Mouse (Mus musculus) heart, embryonic 10.5 days (tissue): ENCODE measurements around the gene Unc93a2. TPM values are rescaled to one million over a fixed set of nuclear protein-coding genes. Genes with fewer than 3 reads are reported as not detected.
"Not testable (repeated sequence)": the region's sequence is repeated elsewhere in the genome, so short reads cannot be mapped to it uniquely, and the experiment has no call there.

ENCODE experiments used
- DNase-seq: peaks from one replicate; pipeline ENCODE4 v3.0.0-alpha.2; 2017; ENCODE audit warnings: low spot score
- H3K27ac ChIP-seq: fragments of 300-500 bp; sonication (generic); 2 replicates; pipeline ENCODE4 v1.5.1; 2016; ENCODE audit warnings: mild to moderate bottlenecking
- H3K27me3 ChIP-seq: fragments of 300-500 bp; sonication (generic); 2 replicates; pipeline ENCODE4 v1.6.1; 2016; ENCODE audit warnings: mild to moderate bottlenecking; ENCODE audit not compliant: poor library complexity, insufficient read depth, severe bottlenecking
- H3K36me3 ChIP-seq: fragments of 300-500 bp; sonication (generic); 2 replicates; pipeline ENCODE4 v1.6.1; 2016; ENCODE audit warnings: mild to moderate bottlenecking, moderate library complexity
- H3K4me1 ChIP-seq: fragments of 300-500 bp; sonication (generic); 2 replicates; pipeline ENCODE4 v1.6.1; 2016; ENCODE audit warnings: mild to moderate bottlenecking
- H3K4me3 ChIP-seq: fragments of 300-500 bp; sonication (generic); 2 replicates; pipeline ENCODE4 v1.5.1; 2016; ENCODE audit warnings: mild to moderate bottlenecking, moderate library complexity
- H3K9me3 ChIP-seq: fragments of 300-500 bp; sonication (generic); 2 replicates; pipeline ENCODE4 v1.6.1; 2016; ENCODE audit warnings: mild to moderate bottlenecking, moderate library complexity
- WGBS: fragments of 180-500 bp; shearing (Covaris S2); methylation state at CpG from one replicate; pipeline ENCODE4 v1.1.7; 2016; 5-methylcytosine and 5-hydroxymethylcytosine counted together
- polyA plus RNA-seq: library from polyadenylated mRNA; unstranded; fragments of >200 nt; fragmentation: Nextera tagmentation; extraction: Ambion mirVana; gene quantifications from 2 replicates; pipeline ENCODE4 v1.2.1, GENCODE M21; 2016

Gene Unc93a2
- polyA plus RNA-seq: not detected in 2 replicates

DNA sequence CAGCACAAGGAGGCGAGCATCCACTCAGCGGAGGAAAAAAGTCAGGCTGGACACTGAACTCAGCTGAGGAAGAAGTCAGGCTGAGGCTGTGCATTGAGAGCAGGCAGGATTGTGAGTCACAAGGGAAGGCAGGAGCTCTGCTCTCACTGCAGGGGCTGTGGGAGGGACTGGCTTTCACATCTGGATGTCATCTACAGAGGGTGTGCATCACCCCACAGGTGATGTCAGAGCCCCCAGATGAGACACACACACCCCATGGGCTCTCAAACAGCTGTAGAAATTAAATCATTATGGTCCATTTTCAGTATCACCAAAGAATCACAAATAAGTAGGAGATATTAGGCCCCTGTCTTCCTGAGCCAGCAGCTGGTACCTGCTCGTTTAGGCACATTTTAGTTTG, at the start of gene Unc93a2:
Unc93a2 (minus strand) TSS at position 101 of the 400 bp plus-strand sequence.
- not testable (repeated sequence) for H3K27ac ChIP-seq, H3K27me3 ChIP-seq, H3K36me3 ChIP-seq, DNase-seq, H3K9me3 ChIP-seq, H3K4me1 ChIP-seq, H3K4me3 ChIP-seq
- WGBS: 78% methylated on average over 3 of the region's 3 CpGs

DNA sequence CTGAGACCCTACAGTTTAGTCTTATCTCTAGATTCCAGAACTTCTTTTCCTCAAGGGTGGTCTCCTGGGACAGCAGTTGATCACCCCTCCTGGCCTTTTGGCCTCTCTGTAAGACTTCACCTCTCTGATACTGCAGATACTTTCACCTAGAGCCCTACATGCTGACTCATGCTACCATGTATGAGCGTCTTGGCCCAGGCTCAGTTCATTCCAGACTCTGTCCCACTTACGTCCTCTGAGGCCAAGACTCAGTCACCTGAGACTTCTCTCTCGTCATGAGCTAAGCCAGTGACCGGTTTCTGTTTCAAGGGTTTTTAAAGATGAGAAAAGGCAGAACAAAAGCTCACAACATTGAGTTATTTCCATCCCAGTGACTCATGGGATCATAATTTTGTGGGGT, 48.9 kb upstream of the Unc93a2 start:
- WGBS: 79% methylated on average over 4 of the region's 4 CpGs

DNA sequence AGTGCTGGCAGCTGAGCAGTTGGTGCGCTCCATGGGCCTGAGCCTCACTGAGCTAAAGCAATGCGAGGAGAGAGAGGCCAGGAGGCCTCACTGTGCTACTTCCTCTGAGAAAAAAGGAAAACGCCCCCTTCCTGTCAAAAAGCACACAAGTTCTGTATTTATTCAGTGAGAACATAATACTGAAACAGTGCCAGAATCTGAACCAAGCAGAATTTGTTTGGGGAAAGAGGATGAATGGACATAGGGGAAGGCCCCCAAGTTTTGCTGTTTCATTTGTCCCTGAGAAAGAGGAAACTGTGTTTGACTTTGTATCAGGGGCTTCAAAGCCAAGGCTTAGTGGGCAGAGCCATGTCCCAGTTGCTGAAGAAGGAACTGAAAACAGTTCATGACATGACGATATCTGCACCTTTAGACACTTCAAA, 45.0 kb upstream of the Unc93a2 start:
- not testable (repeated sequence) for H3K9me3 ChIP-seq, H3K27ac ChIP-seq, H3K4me1 ChIP-seq, DNase-seq, H3K4me3 ChIP-seq, H3K27me3 ChIP-seq, H3K36me3 ChIP-seq
- WGBS: 72% methylated on average over 4 of the region's 4 CpGs

More for the DNA sequence above, 48.9 kb upstream of the Unc93a2 start:
- not testable (repeated sequence) for H3K36me3 ChIP-seq, H3K27ac ChIP-seq, H3K9me3 ChIP-seq, H3K4me3 ChIP-seq, H3K27me3 ChIP-seq, H3K4me1 ChIP-seq
- DNase-seq: peak; percentile 58

DNA sequence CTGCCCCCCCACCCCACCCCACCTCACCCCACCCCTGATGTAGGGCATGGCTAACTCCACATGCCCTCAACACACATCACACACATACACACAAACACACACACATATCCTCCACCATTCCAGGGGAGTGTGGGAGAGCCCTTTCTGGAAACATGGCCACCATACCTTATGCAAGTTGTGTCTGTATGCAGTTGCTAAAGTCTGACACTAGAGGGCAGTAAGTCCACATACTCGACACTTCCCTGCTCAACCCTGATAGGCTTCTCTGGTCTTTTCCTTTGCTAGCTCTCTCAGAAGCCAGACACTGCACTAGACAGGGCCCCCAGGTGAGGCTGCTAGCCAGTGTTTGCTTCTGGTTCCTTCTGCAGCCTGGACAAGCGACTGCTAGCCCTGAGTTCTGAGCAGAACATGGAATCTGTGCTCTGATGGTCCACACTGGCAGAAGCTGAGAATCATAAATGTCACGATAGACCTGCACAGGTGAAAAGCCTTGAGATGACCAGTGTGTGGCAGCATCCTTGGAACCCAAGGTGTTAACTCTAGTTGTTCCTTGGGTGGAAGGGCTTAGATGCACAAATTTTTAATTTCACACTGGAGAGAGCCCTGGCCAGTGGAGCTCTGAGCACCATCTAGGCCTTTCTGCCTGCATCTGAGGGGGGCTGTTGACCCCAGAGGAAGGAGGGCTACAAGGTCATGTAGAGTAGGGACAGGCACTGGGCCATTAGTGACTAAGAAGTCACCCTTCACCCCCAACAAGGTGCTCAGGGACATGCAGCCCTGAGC, 35.1 kb upstream of the Unc93a2 start:
- not testable (repeated sequence) for H3K4me3 ChIP-seq, H3K4me1 ChIP-seq, DNase-seq, H3K27ac ChIP-seq, H3K36me3 ChIP-seq, H3K9me3 ChIP-seq, H3K27me3 ChIP-seq
- 29% methylated on average over 3 of the region's 3 CpGs for WGBS

DNA sequence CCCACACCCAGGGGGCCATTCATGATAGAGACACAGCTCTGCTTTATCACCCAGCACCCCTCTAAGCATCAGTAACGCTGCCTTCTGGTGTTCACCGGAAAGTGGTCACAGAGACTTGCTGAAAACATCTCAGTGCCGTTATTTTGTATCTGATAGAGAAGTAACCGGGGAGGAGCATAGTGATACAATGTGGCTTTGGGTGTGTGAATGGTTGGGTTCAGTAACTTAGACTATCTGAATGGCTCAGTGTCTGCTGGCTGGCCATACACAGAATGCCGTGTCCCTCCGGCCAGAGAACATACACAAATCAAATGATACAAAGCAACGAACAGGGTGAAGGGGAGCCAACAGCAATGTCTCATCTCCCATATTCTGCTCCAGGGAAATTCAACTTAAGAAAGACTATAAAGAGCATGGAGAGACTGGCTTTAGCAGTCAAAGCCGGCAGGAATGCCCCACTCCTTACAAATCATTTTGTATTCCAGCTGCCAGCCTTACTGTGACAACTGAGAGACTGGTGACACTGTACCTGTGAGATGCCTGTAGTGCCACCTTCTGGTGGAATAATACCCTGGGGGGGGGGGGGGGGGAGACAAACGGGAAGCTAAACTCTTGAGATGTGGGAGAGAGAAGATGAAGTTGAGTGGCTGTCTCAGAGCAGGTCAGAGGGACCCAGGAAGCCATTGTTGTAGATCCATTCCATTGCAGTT, 29.5 kb upstream of the Unc93a2 start:
- not testable (repeated sequence) for H3K4me3 ChIP-seq, H3K36me3 ChIP-seq, H3K27me3 ChIP-seq, DNase-seq, H3K27ac ChIP-seq, H3K4me1 ChIP-seq, H3K9me3 ChIP-seq
- WGBS: 78% methylated on average over 7 of the region's 9 CpGs

DNA sequence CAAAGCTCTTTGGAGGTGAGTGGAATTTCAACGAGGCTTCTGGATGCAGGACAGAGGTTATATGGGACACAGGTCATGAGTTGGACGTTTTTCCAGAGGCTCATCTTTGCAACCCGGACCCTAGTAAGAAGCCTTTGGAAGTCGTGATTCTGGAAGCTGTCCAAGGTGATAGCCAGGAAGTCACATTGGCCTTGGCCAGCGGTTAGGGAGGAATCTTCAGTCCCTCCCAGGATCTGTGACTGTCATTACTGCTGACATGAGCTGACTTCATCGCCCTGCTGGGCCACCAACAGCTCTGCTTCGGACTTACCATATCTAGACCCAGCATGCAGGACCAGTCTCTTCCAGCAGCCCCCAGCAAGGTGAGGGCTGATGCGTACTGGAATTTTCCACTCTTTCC, 28.1 kb upstream of the Unc93a2 start:
- peak; percentile 38 for DNase-seq
- not testable (repeated sequence) for H3K4me1 ChIP-seq, H3K4me3 ChIP-seq, H3K36me3 ChIP-seq, H3K27me3 ChIP-seq, H3K9me3 ChIP-seq, H3K27ac ChIP-seq
- WGBS: 72% methylated on average over 8 of the region's 8 CpGs

DNA sequence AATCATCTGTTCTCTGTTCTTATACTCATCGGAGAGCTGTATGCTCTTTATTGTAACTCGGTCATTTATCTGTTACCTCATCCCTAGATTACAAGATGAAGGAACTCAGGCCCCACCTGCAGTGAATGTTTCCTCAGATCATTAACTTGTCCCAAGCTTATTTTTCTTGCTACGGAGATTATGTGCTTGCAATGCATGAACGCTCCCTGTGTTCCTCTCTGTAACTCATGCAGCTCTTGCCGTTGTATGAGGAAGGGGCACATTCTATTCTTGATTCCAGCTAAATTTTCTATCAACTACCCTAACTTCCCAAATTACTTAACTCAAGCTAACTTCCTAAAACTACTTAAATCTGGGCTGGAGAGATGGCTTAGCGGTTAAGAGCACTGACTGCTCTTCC, 14.5 kb upstream of the Unc93a2 start:
- 85% methylated on average over 6 of the region's 6 CpGs for WGBS
- H3K36me3 ChIP-seq, DNase-seq, H3K4me1 ChIP-seq, H3K27ac ChIP-seq, H3K4me3 ChIP-seq, H3K27me3 ChIP-seq, H3K9me3 ChIP-seq: not testable (repeated sequence)

DNA sequence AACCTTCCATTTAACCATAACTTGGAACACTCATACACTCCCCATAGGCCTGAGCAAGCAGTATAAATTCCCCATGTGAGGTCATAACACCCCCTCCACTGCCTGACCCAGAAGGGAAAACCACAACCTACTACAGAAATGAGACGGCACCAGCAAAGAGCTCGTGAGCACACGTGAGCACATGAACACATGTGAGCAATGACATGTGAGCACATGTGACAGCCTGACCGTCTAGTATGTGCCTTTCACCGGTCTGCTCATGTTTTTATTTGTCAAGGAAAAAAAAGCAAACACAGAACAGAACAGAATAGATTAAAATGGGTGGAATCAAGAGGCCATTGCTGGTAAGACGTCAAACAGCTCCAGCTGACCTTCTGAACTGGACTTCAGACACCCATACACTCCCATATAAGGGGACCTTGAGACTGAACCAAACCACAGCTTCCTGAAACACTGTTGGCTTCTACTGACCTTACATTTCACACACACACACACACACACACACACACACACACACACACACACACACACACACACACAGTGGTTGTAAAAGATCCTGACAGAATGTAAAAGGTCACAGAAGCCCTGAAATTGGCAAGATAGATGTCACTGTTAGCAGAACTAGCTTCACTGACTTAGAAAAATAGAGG, 13.1 kb upstream of the Unc93a2 start:
- DNase-seq, H3K27ac ChIP-seq, H3K4me1 ChIP-seq, H3K27me3 ChIP-seq, H3K36me3 ChIP-seq, H3K9me3 ChIP-seq, H3K4me3 ChIP-seq: not testable (repeated sequence)
- WGBS: 82% methylated on average over 6 of the region's 6 CpGs

DNA sequence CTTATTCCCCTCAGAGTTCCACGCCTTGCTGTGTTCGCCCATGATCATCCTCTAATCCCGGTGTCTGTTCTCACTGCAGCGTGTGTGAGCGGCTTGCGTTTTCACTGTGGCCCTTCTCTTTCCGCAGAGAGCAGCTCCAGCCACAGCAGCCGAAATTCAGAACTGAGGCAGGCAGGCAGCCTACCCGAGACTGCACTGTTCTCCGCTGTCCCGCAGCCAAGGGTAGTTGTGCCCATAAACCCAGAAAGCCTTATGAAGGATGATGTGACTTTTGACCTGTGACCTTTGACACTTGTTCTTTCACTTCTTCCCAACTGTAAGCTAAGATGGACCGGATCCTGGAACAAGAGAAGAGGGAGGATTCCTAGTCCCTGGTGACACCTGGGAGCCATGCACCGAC, 11.8 kb upstream of the Unc93a2 start:
- H3K9me3 ChIP-seq, H3K4me3 ChIP-seq, H3K27ac ChIP-seq, H3K4me1 ChIP-seq, DNase-seq, H3K27me3 ChIP-seq, H3K36me3 ChIP-seq: not testable (repeated sequence)
- 88% methylated on average over 13 of the region's 13 CpGs for WGBS

DNA sequence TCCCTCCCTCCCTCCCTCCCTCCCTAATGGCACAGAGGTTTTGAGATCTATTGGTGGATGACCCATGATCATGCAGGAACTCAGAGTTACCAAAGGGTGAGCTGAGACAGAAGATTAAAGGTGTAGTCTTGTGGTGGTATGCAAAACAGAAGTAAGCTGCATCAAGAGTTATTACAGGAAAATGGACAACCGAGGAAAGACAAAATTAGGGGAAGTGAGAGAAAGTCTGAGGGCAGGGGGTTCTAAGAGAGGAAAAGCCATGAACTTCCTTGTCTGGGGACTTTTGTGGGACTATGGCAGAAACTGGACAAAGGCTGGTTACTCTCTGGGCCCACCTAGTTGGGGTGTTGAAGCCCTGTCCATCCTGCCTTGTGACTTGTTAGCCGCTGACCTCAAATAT, 11.0 kb upstream of the Unc93a2 start:
- no CpG with 5 or more reads among the region's 2 CpGs for WGBS
- not testable (repeated sequence) for H3K4me1 ChIP-seq, H3K27me3 ChIP-seq, H3K36me3 ChIP-seq, H3K4me3 ChIP-seq, H3K27ac ChIP-seq, H3K9me3 ChIP-seq, DNase-seq

DNA sequence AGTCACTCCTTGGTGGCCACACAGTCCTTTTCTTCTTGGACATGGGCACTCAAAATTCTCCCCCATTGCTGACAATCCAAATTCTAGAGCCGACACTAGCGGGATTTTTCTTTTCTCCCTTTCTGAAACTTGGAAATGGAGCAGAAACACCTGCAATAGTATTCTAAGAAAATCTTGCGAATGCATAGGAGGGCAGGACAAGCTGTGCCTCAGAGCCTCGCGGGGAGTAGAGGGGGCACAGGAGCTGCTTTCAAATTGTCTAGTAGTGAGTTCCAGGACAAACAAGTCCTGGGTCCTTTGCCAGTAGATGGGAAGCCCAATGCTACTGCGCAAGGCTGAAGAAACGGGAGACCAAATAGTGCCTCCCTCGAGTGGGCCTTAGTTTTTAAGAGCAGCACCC, 10.4 kb upstream of the Unc93a2 start:
- not testable (repeated sequence) for H3K36me3 ChIP-seq, DNase-seq, H3K27ac ChIP-seq, H3K4me3 ChIP-seq, H3K27me3 ChIP-seq, H3K9me3 ChIP-seq, H3K4me1 ChIP-seq
- 88% methylated on average over 8 of the region's 8 CpGs for WGBS

DNA sequence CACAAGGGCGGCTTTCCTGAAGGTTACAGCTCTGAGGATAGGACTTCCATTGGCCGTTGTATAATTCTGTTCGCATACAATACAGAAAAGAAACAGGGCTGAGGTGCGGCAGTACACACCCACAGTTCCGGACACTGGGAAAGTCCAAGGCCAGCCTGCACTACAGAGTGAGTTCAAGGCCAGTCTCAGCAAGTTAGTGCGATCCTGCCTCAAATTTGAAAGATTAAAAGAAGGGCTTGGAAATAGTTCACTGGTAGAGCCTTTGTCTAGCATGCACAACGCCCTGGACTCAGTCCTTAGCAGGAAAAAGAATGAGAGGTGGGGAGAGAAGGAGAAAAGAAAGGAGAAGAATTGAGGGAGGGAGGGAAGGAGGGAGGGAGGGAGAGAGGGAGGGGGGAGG, 9.9 kb upstream of the Unc93a2 start:
- not testable (repeated sequence) for H3K9me3 ChIP-seq, H3K4me3 ChIP-seq, H3K27me3 ChIP-seq, DNase-seq, H3K27ac ChIP-seq, H3K4me1 ChIP-seq, H3K36me3 ChIP-seq
- 85% methylated on average over 7 of the region's 7 CpGs for WGBS

DNA sequence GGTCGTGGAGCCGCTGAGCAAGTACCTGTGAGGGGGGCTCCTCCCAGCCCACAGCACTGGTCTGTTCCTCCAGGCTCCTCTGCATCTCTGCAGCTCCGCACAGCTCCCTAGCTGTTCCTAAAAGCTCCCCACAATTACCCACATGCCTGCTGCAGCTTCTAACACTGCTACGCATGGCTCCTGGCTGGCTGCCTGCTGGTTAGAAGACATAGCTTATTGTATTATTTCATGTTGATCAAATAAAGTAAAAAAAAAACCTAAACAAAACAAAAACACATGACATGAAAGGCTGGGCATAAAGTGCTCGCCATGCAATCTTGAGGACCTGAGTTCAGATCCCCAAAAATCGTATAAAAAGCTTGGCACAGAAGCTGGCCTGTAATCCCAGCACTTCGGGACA, 4.6 kb upstream of the Unc93a2 start:
- not testable (repeated sequence) for H3K27me3 ChIP-seq, H3K27ac ChIP-seq, DNase-seq, H3K4me3 ChIP-seq, H3K9me3 ChIP-seq, H3K36me3 ChIP-seq, H3K4me1 ChIP-seq
- 83% methylated on average over 7 of the region's 7 CpGs for WGBS
